Mouse (Mus musculus): ENCODE data around the gene Aipl1.

The Aipl1 gene

GRCm38 (mm10) chr11:72037409-72037808, at the start of gene Aipl1:
Gene Aipl1, minus strand, starts transcription at chr11:72037509.
- no peak for DNase-seq (ENCODE audit: extremely low spot score, low read depth, low spot score)

DNA sequence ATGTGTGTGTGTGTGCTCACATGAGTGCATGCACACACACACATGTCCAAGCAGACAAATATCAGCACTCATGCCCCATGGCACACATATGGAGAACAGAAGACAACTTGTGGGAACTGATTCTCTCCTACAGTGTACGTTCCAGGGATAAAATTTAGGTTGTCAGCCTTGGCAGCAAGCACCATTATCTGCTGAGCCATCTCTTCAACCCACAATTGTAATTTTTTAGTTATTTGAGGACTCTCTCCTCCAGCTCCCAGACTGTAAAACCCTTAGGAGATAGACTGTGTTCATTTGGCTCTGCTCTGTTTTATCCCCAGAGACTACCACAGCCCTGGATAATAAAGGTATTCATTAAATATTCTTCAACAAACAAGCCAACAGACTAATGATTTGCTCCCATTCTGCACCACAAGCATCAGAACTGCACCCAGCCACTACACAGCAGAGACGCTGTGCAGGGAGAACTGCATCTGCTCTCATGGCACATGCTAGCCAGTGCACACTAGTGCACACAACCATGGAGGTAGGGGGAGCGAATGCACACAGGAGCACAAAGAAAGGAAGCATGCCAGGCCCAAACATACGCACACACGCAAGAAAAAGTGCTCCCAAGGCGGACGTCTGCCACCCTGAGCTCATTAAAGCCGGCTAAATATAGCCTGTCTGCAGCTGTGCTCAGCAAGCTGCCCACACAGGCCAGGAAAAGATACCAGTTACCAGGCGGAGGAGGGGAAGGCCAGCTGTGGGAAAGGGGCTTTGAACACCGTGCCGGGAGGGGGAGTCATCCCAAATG, 49.1 kb upstream of the Aipl1 start:
- no peak for DNase-seq (ENCODE audit: extremely low spot score, low read depth, low spot score)

DNA sequence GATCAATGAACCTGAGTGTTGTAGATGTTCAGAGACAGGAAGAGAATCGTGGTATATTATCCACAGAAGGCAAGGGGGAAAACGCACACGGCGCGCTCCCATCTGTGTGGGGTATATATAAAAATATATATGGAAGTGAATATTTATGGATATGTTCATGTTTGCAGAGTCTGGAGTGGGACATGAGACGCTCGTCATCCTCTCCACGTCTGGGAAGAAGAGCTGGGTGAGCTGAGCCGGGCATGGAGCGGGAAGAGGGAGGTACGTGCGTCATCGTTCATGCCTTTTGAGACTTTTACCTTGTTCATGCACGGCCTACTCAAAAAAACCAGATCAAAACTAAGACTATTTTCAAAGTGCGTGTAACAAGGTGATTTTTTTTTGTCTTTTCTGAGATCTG, 47.0 kb upstream of the Aipl1 start:
- DNase-seq (ENCODE audit: extremely low spot score, low read depth, low spot score): no peak

- DNase-seq (ENCODE audit: extremely low spot score, low read depth, low spot score): no peak
These were observed 45.3 kb upstream of the Aipl1 start for GRCm38 (mm10) chr11:72082601-72083000.

DNA sequence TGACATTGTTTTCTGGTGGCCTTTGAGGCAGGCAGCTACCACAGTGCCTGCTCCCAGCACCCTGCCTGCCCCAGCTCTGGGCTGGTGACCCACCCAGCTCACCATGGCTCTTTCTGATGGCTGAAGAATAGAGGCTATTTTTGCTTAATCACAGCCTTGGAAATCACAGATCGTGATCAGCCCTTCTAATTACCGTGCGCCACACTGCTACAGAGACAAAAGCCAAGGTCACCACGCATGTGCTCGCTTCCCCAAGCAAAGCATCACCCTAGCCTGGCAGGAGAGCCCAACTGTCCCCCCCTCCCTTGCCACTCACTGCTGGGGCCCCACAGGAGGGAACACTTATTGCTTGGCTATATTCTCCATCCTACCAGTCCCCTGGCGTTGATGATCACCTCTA, 43.2 kb upstream of the Aipl1 start:
- no peak for DNase-seq (ENCODE audit: extremely low spot score, low read depth, low spot score)

GRCm38 (mm10) chr11:72078647-72079046, 41.3 kb upstream of the Aipl1 start:
- DNase-seq (ENCODE audit: extremely low spot score, low read depth, low spot score): no peak

- no peak for DNase-seq (ENCODE audit: extremely low spot score, low read depth, low spot score)
These were observed 40.7 kb upstream of the Aipl1 start for GRCm38 (mm10) chr11:72078056-72078455.

DNA sequence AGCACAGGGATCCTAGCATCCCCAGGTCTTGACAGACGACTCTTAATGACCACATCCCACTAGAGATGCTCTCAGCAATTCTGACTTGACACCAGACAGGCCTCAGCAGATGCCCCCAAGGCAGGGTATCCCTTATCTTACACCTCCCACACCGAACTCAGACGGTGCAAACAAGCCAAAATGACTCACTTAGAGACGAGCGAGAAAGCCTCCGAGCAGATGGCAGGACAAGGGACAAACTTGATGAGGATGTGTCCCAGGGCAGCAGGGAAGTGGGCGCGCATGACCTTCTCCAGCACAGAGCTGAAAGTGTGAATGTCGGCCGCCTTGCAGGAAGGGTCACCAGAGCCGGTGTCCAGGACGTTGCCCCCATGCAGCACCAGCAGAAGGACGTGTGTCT, 36.9 kb upstream of the Aipl1 start:
- no peak for DNase-seq (ENCODE audit: extremely low spot score, low read depth, low spot score)

GRCm38 (mm10) chr11:72072331-72072905, 35.1 kb upstream of the Aipl1 start:
- DNase-seq (ENCODE audit: extremely low spot score, low read depth, low spot score): no peak

DNA sequence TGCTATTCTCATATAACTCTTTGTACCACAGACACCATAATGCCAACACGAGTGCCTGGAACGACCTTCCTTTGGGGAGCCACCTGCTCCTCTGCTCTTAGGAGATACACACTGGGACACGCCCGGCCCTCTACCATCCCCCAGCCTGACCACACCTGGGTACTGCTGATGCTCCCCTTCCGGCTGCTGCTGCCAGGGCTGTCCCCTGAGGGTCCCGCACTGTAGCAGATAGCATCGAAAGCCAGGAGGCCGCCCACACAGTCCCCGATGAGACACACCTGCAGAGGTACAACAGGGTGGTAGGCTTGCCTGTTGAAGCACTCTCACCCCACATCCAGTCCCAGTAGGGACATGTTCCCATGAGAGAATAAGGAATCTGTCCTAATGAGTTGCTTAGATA, 33.4 kb upstream of the Aipl1 start:
- no peak for DNase-seq (ENCODE audit: extremely low spot score, low read depth, low spot score)

- no peak for DNase-seq (ENCODE audit: extremely low spot score, low read depth, low spot score)
These were observed 30.7 kb upstream of the Aipl1 start for GRCm38 (mm10) chr11:72068026-72068425.

- DNase-seq (ENCODE audit: extremely low spot score, low read depth, low spot score): no peak
These were observed 30.0 kb upstream of the Aipl1 start for GRCm38 (mm10) chr11:72067326-72067725.

- DNase-seq (ENCODE audit: extremely low spot score, low read depth, low spot score): no peak
These were observed 29.0 kb upstream of the Aipl1 start for GRCm38 (mm10) chr11:72066330-72066729.

DNA sequence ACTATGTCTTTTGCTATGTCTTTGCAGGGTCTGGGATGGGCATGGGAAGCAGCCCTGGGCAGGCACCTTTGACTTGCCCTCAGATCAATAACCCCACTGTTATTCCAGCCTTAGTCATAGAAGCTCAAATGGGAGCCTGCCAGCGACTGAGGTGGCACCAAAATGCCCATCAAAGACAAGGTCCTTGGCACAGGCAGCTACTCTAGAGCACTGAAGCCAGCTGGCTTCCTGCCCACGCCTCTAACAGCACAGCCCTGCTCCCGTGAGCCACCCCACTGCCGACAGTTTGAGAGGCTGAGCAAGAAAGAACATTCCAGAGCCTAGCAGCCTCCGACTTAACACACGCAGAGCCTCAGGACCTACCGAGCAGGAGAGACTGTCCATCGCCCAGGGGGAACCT, 27.8 kb upstream of the Aipl1 start:
- DNase-seq (ENCODE audit: extremely low spot score, low read depth, low spot score): no peak

DNA sequence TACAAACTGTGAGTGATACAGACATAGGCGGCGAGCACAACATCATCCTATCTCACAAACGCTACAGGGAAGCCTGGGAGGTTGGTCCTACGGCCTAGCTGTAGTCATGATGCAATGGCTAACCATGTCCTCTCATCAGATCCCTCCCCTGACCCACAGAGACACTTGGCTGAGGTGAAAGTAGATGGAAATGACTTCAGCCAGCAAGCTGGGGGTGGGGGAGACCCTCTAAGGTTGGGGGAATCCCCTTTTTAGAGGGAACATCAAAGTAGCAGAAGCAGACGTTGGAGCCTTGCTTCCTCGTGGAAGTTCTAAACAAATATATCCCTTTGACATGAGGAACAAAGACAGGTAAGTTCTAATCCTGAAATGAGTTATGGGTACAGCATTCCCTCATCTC, 27.1 kb upstream of the Aipl1 start:
- no peak for DNase-seq (ENCODE audit: extremely low spot score, low read depth, low spot score)

DNA sequence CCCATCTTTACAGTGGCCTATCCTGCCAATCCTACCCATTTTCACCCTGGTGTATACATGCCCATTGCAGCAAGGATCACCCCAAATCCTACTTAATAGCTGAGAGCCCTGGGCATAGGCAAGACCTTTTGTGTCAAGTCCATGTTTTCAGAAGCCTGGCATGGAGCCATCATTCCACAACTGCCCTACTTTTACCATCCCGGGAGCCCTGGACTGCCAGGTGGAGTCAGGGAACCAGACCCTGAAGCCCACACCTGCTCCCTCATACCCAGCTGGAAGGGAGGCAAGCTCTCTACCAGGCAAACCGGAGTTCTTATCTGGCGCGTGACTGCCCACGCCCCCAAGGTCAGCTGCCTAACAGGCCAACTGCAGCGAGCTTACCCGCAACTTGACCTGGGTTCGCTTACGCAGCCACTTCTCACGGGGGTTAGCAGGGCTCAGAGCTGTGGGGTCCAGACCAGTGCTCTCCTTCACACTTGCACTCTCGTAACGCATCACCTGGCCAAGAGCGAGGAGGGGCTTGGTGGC, 23.8 kb upstream of the Aipl1 start:
- DNase-seq (ENCODE audit: extremely low spot score, low read depth, low spot score): no peak

DNA sequence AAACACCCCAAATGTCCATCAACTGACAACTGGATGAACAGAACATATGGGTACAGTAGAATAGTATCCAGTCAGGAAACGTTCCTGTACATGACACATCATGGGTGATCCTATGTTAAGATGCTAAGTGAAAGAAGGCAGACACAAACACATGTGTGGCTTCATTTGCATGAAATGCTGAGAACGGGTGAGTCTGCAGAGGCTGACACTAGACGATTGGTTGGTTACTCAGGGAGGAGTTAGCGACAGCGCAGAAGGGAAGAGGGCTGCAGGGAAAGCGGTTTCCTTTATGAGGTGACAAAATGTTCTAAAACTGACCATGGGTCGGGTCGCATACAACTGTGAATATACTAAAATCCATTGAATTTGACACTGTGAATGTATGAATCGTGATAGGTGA, 23.1 kb upstream of the Aipl1 start:
- DNase-seq (ENCODE audit: extremely low spot score, low read depth, low spot score): no peak

DNA sequence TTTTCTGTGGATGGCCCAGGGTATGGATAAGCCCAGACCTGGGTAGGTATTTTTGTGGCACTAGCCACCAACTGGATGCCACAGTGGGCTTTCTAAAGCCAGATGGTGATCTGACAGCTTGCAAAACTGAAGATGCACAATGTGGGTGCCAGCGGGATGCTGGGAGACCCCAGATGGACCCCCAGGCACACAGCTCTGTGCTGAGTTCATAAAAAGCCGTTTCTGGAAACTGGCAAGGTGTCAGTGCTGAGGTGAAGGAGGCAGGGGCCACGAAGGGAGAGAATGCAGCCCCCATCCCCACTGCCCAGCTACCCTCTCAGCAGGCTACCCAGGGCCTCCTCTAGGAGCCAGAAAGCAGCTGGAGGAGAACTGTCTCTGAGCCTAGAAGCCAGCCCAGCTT, 19.9 kb upstream of the Aipl1 start:
- DNase-seq (ENCODE audit: extremely low spot score, low read depth, low spot score): no peak

DNA sequence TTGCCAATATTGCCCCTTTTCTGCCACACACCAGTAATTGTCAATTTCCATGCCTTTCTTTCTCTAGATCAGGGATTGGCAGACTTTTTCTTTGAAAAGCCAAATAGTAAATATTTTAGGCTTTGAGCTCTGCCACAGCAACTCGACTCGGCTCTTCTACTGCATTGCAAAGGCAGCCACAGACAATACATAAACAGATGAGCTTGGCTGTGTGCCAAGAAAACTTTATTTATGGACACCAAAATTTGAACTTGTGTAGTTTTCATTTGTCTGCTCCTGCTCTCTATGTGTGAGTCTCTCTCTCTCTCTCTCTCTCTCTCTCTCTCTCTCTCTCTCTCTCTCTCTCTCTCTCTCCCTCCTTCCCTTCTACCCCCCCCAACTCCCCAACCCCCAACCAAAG, 17.9 kb upstream of the Aipl1 start:
- DNase-seq (ENCODE audit: extremely low spot score, low read depth, low spot score): no peak

DNA sequence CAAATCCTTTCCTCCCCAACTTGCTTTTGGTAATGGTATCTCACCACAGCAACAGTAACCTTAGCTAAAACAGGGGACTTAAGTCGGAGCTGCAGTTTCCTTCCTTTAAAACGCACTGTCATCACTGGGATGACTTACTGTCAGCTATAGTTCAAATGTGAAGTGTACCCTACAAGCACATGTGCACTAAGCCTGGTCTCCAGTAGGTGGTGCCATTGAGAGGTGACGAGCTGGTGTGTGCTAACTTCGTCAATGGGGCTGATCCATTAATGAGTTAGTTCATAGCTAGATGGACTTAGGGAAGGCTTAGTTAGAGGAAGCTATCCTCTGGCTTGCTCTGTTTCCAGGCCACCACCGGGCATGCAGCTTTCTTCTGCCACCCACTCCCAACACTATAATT, 15.3 kb upstream of the Aipl1 start:
- DNase-seq (ENCODE audit: extremely low spot score, low read depth, low spot score): no peak

DNA sequence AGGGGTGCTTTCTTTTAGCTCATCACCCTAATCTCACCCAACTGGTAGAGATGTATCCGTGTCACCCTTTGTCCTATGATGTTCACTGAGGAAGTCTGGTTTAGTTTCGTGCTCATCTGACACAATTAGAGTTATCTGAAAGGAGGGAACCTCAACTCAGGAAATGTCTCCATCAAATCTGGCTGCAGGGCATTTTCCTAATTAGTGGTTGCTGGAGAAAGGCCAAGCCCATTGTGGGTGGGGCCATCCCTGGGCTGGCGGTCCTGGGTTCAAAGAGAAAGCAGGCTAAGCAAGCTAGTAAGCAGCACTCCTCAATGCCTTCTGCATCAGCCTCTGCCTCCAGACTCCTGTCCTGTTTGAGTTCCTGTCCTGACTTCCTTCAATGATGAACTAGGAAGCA, 14.9 kb upstream of the Aipl1 start:
- DNase-seq (ENCODE audit: extremely low spot score, low read depth, low spot score): no peak

Data from hindlimb bud, embryonic 11.5 days (tissue).